Mouse (Mus musculus): ENCODE results near the gene Zfp57.
A peak's percentile ranks its signal among the peaks of the same experiment; 100 is the strongest.

Gene Zfp57

DNA sequence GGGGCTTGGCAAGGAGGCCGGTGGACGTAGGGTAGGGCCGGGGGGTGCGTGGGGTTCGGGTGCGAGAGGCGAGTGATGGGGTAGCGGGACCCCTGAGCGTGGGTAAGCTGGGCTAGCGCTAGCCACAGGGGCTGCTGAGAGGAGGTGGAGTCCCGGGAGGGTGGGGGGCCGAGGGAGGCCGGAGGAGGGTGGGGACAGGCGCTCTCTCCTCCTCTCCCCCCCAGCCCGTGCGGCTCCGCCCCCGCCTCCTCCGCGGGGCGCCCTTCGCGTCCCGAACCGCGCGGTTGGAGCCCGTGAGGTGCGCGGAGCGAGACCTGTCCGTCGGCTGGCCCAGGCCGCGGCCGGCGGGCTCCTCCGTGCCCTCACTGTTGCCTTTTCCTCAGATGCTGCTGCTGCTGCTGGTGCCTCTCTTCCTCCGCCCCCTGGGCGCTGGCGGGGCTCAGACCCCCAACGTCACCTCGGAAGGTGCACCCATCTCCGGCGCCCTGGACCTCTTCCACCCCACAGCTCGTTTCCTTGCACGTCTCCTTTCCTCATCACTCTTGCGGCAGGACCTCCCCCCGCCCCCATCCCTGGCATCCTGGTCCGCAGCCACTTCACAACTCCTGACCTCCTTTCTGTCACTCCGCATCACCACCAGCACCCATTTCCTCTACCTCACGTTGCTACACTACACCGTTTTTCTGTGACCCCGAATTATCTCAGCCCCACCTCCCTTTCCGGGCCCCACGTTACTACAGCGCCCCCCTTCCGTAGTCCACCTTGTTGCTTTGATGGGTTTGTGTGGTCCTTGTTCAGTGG, 45.5 kb downstream of the Zfp57 start:
- DNase-seq, result peak; percentile 83

DNA sequence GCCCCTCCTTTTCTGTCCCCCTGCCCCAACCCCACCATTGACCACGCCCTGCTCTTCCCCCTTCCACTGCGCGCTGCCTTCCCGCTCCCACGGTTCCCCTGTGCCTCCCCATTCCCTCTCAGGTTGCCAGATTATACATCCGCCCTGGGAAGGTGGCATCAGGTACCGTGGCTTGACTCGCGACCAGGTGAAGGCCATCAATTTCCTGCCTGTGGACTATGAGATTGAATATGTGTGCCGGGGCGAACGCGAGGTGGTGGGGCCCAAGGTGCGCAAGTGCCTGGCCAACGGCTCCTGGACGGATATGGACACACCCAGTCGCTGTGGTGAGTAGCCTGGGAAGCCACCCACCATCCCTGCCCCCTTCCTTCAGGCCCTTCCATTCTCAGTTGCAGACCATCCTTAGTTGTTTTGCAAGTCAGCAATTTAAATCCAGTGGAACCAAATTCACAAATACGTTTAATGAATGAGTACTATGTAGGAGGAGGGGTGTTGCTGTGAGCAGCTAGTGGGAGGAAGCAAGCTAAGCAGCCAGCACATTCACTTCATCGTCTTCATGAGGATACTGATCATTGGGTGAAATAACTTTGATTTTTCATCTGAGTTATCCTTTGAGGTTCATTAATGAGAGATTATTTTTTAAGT, 46.5 kb downstream of the Zfp57 start:
- DNase-seq, result no peak

DNA sequence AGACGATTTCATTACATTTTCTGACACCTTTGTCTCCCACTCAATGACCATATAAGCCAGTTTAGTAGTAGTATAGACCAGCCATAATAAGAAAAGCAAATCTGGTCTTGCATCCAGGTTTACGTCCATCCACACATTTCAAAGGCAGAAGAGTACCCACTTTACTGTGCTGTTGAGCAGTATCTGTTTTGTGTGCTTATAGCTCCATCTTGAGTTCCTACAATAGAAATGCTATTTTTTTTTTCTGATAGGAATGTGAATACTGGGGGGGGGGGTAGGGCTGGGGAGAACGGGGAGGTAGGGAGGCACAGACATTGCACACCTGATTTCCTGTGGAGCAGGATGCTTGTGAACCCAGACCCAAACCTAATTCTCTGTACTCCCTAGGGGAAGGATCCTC, 47.0 kb downstream of the Zfp57 start:
- no peak for DNase-seq

- peak; percentile 14 for DNase-seq
These were observed 47.4 kb downstream of the Zfp57 start for GRCm38 (mm10) chr17:37048383-37048782.

GRCm38 (mm10) chr17:37049570-37050310, 48.8 kb downstream of the Zfp57 start:
- peak; percentile 80 for DNase-seq

DNA sequence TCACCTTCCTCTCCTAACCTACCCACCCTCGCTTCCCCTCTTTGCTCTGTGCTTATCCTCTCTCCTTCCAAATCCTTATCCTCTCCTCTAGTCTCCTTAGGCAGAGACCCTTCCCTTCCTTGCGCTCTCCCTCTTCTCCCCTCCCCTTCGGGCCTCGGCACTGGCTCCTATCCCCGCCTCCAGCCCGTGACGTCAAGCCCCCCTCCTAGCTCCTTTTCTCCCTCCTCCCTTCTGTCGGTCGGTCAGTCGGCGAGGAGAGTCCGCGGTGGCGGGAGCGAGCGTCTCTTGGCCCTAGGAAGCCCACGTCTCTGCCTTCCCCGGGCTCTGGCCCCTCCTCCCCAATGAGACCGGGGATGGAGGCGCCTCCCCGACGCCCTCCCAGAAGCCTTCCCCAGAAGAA, 49.4 kb downstream of the Zfp57 start:
- peak; percentile 89 for DNase-seq

DNA sequence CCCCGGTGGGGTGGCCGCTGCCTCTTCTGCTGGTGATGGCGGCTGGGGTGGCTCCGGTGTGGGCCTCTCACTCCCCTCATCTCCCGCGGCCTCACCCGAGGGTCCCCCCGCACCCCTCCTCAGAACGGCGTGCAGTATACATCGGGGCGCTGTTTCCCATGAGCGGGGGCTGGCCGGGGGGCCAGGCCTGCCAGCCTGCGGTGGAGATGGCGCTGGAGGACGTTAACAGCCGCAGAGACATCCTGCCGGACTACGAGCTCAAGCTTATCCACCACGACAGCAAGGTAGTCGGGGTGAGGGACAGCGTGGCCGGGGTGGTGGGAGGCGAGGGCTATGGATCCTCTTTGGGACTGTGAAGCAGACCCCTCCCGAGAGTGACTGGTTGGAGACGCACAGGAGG, 49.9 kb downstream of the Zfp57 start:
- peak; percentile 22 for DNase-seq

DNA sequence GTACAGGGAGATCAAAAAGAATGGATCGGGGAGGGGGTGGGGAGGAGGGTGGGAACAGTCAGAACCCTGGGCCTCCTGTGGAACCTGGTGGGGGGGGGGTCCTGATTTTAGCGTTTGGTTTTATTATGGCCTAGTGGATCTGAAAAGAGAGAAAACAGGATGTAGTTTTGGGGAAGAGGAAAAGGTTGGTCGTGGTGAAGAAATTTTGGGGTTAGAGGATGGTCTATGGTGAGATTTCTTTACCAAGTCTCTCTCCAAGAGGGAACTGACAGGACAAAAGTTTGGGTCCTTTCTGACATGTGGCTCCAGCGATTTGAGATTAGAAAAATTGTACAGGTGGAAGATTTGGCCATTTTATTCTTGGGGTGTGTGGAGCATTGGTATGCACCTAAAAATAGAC, 50.8 kb downstream of the Zfp57 start:
- no peak for DNase-seq

- no peak for DNase-seq
These were observed 56.0 kb downstream of the Zfp57 start for GRCm38 (mm10) chr17:37056957-37057356.
